Mouse (Mus musculus) kidney, adult 2 months (tissue): ENCODE results near the gene Mansc1.

Source experiments
- CTCF ChIP-seq: fragments of 200-500 bp; conservative IDR thresholded peaks from 2 replicates; pipeline ENCODE4 v1.5.1; 2011; ENCODE audit warnings: low read depth, mild to moderate bottlenecking, control low read depth, low read length, moderate library complexity, mixed read lengths; ENCODE audit not compliant: insufficient read depth, insufficient read length
- POLR2A ChIP-seq: fragments of 200-500 bp; IDR thresholded peaks from one replicate; pipeline ENCODE4 v1.6.1; 2011; ENCODE audit warnings: low read depth, low read length, control low read depth

DNA sequence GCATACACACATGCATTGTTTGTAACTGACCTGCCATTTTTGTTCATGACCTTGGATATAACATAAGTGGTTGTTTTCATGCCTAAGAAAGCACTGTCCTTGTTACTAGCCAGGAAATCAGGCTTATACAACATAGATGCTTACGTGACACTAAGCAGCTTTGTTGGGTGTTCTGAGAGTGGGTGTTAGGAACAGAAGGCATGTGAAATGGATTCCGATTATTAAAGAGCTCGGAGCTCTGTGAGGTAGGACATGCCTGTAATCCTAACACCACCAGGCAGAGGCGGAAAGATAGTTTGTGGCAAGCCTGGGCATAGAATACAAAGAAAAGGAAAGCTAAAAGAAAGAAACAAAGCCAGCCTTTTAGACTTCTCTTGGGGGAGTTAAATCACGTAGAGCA, 16.1 kb upstream of the Mansc1 start:
- TF ChIP-seq CTCF (no peak), POLR2A (no peak)
